Mouse (Mus musculus): ENCODE measurements around the gene Cdk2.
"Not testable (repeated sequence)": the region's sequence is repeated elsewhere in the genome, so short reads cannot be mapped to it uniquely, and the experiment has no call there.

Gene Cdk2

GRCm38 (mm10) chr10:128704491-128705316, at the start of gene Cdk2:
TSS of gene Cdk2 (minus strand) at chr10:128705031.
- peak; percentile 90 for DNase-seq

- peak; percentile 77 for DNase-seq
These were observed 43.5 kb upstream of the Cdk2 start for GRCm38 (mm10) chr10:128748252-128748864.

DNA sequence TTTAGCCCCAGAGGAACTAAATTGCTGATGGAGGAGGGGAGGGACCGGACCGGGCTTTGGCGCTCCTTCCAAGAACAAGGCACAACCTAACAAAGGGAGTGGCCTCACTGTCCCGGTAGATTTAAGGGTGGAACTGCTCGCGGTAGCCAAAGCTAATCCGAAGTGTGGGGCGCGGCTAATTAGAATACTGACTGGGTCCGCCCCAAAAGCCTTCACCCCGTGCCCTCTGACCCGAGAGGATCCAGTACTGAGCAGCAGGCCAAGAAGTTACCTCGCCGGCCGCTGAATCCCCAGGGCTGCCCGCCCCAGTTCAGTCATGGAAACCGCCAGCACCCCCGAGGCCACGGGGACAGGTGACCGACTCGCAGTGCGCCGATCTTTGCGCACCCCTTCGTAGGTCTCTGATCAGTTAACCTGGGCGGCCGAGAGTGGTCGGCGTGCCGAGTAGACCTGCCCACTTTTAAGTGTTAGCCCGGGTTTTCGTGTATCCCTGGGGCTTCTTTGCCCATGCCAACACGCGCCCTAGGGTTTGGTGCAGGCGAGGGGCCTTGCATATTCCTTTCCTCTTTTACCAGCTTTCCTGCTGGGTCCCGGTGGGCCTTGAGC, 42.9 kb upstream of the Cdk2 start, which contains the start of gene Pym1:
Pym1 (plus strand) TSS at position 244 of the 606 bp plus-strand sequence.
- peak; percentile 93 for DNase-seq

DNA sequence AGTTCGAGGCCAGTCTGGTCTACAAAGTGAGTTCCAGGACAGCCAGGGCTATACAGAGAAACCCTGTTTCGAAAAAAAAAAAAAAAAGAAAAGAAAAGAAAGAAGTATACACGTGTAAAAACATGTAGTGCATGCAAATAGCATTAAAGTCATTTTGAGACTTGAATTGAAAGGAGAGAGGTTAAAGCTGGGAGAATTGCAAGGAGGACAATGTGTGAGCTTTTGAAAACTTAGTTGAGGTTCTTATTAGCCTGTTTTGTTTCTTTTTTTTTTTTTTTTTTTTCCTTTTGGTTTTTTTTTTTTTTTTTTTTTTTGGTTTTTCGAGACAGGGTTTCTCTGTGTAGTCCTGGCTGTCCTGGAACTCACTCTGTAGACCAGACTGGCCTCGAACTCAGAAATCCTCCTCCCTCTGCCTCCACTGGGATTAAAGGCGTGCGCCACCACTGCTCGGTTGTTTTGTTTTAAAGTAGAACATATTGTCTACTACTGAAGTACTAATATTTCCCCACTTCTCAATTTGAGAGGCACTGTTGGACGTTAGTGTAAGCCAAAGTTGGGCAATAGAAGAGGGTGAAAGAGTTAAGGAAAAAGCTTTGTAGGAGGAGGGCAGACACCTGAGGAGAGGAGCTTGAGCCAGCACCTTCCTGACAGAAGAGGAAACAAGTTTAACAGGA, 42.3 kb upstream of the Cdk2 start:
- DNase-seq = no peak

- no peak for DNase-seq
These were observed 41.2 kb upstream of the Cdk2 start for GRCm38 (mm10) chr10:128745946-128746613.

DNA sequence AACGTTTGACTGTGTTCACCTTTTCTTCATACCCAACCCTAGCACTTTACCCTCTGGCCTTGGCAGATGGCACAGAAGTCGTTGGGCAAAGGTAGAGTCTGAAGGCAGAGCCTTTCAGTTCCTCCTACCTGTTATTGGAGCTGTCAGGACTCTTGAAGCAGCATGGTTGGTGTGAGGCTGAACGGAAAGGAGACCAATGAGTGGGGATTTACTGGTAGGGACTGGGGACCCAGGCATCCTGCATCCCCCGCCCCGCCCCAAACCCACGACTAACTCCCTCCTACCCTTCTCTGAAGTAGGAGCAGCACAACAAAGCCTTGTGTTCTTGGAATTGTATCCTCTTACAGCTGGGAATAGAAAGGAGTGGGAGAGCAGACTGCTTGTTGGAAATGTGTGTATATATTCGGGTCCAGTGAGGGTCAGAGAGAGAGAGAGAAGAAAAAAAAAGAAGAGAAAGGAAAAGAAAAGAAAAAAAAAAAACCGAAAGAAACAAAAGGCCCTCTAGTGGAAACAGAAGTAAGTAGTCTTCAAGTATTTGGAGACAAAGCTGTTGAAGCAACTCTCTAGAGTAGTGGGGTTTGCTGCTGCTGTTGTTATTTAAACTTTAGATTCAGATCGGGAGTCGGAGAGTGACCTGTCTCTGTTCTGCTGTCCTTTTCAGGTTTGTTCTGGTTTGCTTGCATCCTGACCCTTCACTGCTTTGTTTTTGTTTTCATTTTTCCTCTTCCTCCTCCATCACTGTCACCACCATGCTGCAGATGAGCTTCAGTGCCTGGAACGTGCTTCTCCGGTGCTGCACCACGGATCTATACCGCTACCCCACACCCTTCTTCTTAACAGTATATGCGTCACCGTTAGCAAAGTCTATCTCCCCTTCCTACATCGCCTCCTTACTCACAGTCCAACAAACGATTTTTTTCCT, 40.1 kb upstream of the Cdk2 start, which contains the start of gene Dgka:
Dgka (minus strand) TSS at position 176 of the 922 bp plus-strand sequence.
- peak; percentile 45 for DNase-seq

- peak; percentile 59 for DNase-seq
These were observed 39.4 kb upstream of the Cdk2 start for GRCm38 (mm10) chr10:128744211-128744610.

DNA sequence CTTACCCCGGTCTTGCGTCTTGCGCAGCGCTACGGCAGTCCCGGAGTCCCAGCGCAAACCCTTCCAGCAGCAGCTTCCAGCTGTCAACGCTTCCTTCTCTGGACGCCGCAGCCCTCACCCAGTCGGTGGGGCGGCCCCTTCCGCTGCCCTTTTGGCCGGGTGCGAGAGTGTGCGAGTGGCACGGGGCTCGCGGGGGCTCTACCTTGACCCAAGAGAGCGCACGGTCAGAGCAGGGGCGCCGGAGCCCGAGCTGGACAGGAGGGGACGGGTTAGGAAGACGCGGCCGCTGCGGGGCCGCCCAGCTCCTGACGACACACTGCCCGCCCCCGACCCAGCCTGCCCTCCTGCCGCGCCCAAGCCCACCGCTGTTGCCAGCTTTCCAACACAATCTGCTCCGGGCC, 39.0 kb upstream of the Cdk2 start:
- DNase-seq = peak; percentile 64

DNA sequence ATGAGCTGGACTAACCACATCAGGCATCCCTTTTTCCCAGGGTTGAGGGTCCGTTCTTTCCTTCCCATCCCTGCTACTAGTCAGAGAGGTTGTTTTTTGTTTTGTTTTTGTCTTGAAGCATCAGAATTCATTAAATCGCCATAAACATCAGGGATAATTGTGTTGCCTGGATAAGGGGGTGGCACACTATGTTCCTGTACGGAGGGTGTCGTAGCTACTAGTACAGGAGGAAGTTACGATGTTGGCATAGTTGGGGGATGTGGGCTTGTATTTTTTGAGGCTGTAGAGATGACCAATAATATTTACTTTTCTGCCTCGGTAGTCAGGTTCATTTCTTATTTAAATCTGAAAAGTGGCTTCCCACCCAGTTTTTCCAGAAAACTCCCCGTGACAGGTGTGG, 38.4 kb upstream of the Cdk2 start:
- DNase-seq = no peak

- DNase-seq = no peak
These were observed 37.8 kb upstream of the Cdk2 start for GRCm38 (mm10) chr10:128742616-128743015.

GRCm38 (mm10) chr10:128740296-128740695, 35.5 kb upstream of the Cdk2 start:
- no peak for DNase-seq

- peak; percentile 16 for DNase-seq
These were observed 32.6 kb upstream of the Cdk2 start for GRCm38 (mm10) chr10:128737435-128737834.

GRCm38 (mm10) chr10:128731992-128732391, 27.2 kb upstream of the Cdk2 start:
- no peak for DNase-seq

GRCm38 (mm10) chr10:128731002-128731433, 26.2 kb upstream of the Cdk2 start:
- peak; percentile 48 for DNase-seq

GRCm38 (mm10) chr10:128728059-128728458, 23.2 kb upstream of the Cdk2 start:
- no peak for DNase-seq

- DNase-seq = not testable (repeated sequence)
These were observed 20.6 kb upstream of the Cdk2 start for GRCm38 (mm10) chr10:128725466-128725865.

DNA sequence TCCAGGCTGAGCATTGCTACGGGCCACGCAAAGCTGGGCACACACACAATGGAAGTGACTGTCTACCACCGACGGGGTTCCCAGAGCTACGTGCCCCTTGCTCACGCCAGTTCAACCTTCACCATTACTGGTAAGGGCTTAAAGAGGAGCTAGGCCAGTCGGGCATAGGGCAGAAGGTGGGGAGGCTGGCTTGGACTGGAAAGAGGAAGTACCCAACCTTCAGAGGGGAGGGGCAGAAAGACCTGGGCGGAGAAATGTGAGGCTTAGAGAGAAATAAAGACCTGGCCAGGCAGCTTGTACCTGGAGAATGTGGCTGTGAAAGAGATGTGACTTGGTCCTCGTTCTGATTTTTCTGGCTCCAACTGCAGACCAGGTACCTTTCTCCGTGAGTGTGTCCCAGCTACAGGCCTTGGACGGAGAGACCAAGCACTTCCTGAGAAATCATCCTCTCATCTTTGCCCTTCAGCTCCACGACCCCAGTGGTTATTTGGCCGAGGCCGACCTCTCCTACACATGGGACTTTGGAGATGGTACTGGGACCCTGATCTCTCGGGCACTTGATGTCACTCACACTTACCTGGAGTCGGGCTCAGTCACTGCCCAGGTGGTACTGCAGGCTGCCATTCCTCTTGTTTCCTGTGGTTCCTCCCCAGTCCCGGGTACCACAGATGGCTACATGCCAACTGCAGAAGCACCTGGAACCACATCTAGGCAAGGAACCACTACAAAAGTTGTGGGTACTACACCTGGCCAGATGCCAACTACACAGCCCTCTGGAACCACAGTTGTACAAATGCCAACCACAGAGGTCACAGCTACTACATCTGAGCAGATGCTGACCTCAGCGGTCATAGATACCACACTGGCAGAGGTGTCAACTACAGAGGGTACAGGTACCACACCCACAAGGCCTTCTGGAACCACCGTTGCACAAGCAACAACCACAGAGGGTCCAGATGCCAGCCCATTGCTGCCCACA, 11.0 kb upstream of the Cdk2 start:
- DNase-seq = no peak

GRCm38 (mm10) chr10:128711318-128711717, 6.5 kb upstream of the Cdk2 start:
- DNase-seq = not testable (repeated sequence)

- DNase-seq = no peak
These were observed 474 bp upstream of the Cdk2 start for GRCm38 (mm10) chr10:128705317-128705693.

DNA sequence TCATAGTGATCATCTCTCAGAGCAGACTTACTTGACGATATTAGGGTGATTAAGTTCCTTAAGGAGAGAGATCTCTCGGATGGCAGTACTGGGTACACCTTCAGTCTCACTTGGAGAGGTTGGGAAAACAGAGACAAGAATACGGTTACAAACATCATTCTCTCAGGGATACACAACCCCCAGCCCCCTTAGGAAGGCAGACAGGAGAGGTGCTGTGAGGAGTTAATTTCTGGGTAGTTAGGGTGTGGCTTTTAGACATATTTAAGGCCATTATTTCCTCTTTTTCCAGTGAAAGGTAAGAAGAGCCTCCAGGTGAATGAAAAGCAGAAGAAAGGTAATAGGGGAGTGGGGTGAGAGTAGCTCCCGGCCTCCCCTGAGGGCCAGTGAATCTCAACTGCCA, 936 bp downstream of the Cdk2 start, which contains the start of gene Pmel:
Pmel (plus strand) TSS at position 301 of the 400 bp plus-strand sequence.
- no peak for DNase-seq
